Mouse (Mus musculus) hindbrain, postnatal 0 days (tissue): ENCODE measurements around the gene Prss40. TPM values are rescaled to one million over a fixed set of nuclear protein-coding genes. Genes with fewer than 3 reads are reported as not detected.

ENCODE experiments used
- ATAC-seq: fragments of 200-750 bp; cut with Nextera tagmentation; 2 replicates; pipeline ENCODE4 v1.8.0; 2017; ENCODE audit warnings: mild to moderate bottlenecking, moderate TSS enrichment, moderate library complexity
- DNase-seq: peaks from one replicate; pipeline ENCODE4 v3.0.0-alpha.2; 2015; ENCODE audit warnings: low spot score
- H3K27ac ChIP-seq: fragments of 300-500 bp; sonication (generic); 2 replicates; pipeline ENCODE4 v1.5.1; 2014; ENCODE audit warnings: mild to moderate bottlenecking
- H3K27me3 ChIP-seq: fragments of 300-500 bp; sonication (generic); 2 replicates; pipeline ENCODE4 v1.6.1; 2014; ENCODE audit warnings: low read length, mixed read lengths; ENCODE audit not compliant: insufficient read depth
- H3K36me3 ChIP-seq: fragments of 300-500 bp; sonication (generic); 2 replicates; pipeline ENCODE4 v1.6.1; 2014; ENCODE audit warnings: low read length, mixed read lengths; ENCODE audit not compliant: insufficient read depth
- H3K4me1 ChIP-seq: fragments of 300-500 bp; sonication (generic); 2 replicates; pipeline ENCODE4 v1.6.1; 2014; ENCODE audit warnings: antibody characterized with exemption, low read length, mixed read lengths; ENCODE audit not compliant: insufficient read depth
- H3K4me2 ChIP-seq: fragments of 300-500 bp; sonication (generic); 2 replicates; pipeline ENCODE4 v1.6.1; 2014; ENCODE audit warnings: low read depth, mild to moderate bottlenecking, low read length, moderate library complexity, mixed read lengths
- H3K4me3 ChIP-seq: fragments of 300-500 bp; sonication (generic); 2 replicates; pipeline ENCODE4 v1.5.1; 2014; ENCODE audit warnings: low read length
- H3K9ac ChIP-seq: fragments of 300-500 bp; sonication (generic); replicated peaks from 2 replicates; pipeline ENCODE4 v1.6.1; 2014; ENCODE audit warnings: mild to moderate bottlenecking, low read length, moderate library complexity, mixed read lengths
- H3K9me3 ChIP-seq: fragments of 300-500 bp; sonication (generic); 2 replicates; pipeline ENCODE4 v1.6.1; 2016; ENCODE audit warnings: low read length, mixed read lengths
- CTCF ChIP-seq: IDR thresholded peaks from 2 replicates; pipeline ENCODE4 v1.5.1; 2016; ENCODE audit warnings: antibody characterized with exemption, control low read depth, low read depth
- WGBS: fragments of 180-500 bp; shearing (Covaris S2); extraction: QIAGEN DNeasy Blood & Tissue Kit; methylation state at CpG from one replicate; pipeline ENCODE4 v1.1.7; 2014; 5-methylcytosine and 5-hydroxymethylcytosine counted together
- polyA plus RNA-seq: library from polyadenylated mRNA; unstranded; fragments of >200 nt; fragmentation: Nextera tagmentation; extraction: Ambion mirVana; gene quantifications from 2 replicates; pipeline ENCODE4 v1.2.1, GENCODE M21; 2015
- total RNA-seq: library from RNA; depleted of rRNA; stranded (reverse); fragments of >200 nt; gene quantifications from 2 replicates; pipeline ENCODE4 v1.2.3, GENCODE M21; 2014

The Prss40 gene
- total and polyA plus RNA-seq, 2 experiments from 2014 or later: 0.09 TPM; not detected in 1

DNA sequence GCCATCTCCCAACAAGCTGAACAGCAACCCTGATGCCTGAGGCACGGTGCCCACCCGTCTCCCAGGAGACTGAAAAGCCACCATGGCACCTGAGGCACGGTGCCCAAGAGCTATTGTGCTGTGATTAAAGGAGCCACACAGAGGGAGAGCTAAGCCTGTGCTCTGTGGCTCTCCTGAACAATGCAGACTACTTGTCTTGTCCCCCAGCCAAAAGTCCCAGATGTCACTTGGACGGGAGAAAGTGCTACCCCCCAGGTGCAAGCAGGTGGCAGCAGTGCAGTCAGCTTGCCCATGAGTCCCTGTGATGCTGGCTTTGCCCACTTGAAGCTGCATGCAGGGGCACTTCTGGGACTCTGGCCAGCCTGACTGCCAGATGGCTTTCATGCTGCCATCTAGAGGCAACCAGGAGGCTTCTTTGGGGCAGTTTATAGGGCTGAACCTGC, 23.1 kb upstream of the Prss40 start:
- Histone ChIP-seq H3K9me3 (no peaks in the 10 kb centered on the region), H3K36me3 (peaks cover 11% of the 10 kb centered on the region; the same call in 1 of the 2 replicates), H3K27me3 (no peaks in the 10 kb centered on the region; the same call in 1 of the 2 replicates), H3K4me1 (peaks cover 18% of the 10 kb centered on the region), H3K9ac (no peak overlapping the region), H3K27ac (peak overlapping the region; percentile 32; the same call in 1 of the 2 replicates), H3K4me2 (no peak overlapping the region), H3K4me3 (no peak overlapping the region)
- WGBS: 7% methylated on average over 4 of the region's 4 CpGs
- DNase-seq: peak; percentile 94
- peak; percentile 77 for TF ChIP-seq CTCF
- ATAC-seq: peak; percentile 84

DNA sequence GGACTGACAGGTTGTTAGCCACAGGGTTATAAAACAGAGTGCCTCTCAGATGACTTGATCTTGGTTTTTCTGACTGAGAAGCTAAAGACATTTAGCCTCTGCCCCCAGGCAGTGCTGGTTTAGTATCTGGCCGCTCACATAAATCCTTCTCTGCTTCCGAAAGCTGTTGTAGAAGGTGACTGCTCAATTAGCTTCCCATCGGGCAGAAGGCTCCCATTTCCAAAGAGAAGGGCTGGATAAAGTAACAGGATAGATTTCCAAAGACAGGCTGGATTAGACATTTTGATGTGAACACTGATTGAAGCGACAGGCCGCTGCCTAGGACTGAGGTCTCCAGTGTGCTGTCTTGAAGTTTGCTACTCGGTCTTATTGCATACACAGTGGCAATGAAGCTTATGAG, 21.5 kb upstream of the Prss40 start:
- TF ChIP-seq CTCF: no peak
- H3K4me3 ChIP-seq: no peak overlapping the region
- peaks cover 18% of the 10 kb centered on the region for H3K4me1 ChIP-seq
- H3K27me3 ChIP-seq: no peaks in the 10 kb centered on the region; the same call in 1 of the 2 replicates
- no peak for ATAC-seq
- H3K9me3 ChIP-seq: no peaks in the 10 kb centered on the region
- H3K9ac ChIP-seq: no peak overlapping the region
- H3K36me3 ChIP-seq: no peaks in the 10 kb centered on the region
- no peak for DNase-seq
- no peak overlapping the region for H3K27ac ChIP-seq
- peak overlapping the region; percentile 30 for H3K4me2 ChIP-seq
- WGBS: 66% methylated on average over 6 of the region's 6 CpGs

DNA sequence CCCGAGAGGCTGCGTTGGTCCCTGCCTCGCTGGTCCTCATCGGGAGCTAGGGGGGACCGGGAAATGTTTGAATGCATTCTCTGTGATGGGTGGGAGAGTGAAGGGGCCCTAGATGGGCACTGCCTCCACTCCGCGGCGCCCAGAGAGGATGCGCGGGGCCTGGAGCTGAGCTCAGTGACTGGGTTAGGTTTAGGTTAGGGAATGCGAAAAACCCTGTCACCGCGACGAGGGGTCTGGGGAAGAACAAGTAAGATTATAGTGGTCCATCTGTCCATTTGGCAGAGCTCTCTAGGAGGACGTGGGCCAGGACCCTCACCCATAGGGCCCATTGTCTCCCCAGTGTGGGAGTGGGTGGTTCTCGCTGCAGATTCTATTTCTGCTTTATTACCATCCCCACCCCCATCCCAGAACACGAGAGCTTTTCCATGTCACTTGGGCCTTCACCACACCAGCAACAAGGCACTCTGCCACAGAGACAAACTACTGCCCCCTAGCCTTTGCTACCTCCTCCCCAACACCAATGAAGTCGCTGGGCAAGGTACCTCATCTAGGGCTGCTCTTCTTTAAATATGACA, 19.1 kb upstream of the Prss40 start:
- Histone ChIP-seq H3K4me3 (peak overlapping the region; percentile 52), H3K36me3 (no peaks in the 10 kb centered on the region), H3K27me3 (no peaks in the 10 kb centered on the region; the same call in 1 of the 2 replicates), H3K27ac (peak overlapping the region; percentile 89), H3K9ac (peak overlapping the region; percentile 62), H3K9me3 (no peaks in the 10 kb centered on the region), H3K4me2 (peak overlapping the region; percentile 75), H3K4me1 (peaks cover 18% of the 10 kb centered on the region)
- ATAC-seq: peak; percentile 11
- TF ChIP-seq CTCF: peak; percentile 26; the same call in 1 of the 2 replicates
- DNase-seq: peak; percentile 49
- WGBS: 1% methylated on average over 18 of the region's 18 CpGs

DNA sequence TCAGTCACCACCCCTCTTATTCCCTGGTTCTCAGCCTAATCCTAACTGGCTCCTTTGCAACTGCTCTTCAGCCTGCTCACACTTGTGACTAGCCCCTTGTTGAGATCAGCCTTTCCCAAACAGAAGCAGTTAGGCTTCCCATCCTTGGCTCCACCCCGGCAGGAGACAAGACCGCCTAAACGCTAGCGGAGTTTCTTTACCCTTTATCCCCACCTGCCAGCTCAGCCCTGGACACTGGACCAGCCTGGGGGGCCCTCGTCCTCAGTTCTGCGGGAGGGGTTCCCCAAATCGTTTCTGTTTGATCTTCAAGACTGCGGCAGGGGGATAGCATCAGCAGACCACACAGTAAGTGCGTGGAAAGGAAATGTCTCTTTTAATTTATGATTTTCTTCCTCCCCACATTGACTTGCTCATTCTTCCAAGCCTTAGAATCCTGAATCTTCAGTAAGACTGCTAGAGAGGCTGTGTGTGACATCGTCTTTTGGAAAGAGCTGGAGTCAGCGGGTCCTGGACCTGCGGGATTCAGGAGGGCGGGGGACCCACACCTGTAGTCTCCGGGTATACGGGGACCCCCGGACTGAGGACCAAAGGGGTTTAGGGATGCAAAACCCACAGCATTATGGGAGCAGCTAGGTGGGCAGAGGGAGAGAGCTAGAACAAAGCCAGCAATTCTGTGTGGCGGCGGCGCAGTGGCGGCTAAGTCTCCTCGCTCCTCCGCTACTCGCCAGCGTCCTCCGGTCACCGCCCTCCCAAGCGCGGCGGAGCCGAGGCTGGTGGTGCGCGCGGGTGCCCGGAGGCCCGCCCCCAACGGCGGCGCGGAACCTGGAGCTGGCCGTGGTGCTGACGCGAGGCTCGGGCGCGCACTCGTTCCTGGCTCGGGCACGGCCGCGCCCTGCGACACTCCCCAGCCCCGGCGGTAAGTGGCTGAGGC, 18.4 kb upstream of the Prss40 start, which contains the start of gene Amer3:
Amer3 (plus strand) TSS at position 807 of the 931 bp plus-strand sequence.
- no peaks in the 10 kb centered on the region for H3K9me3 ChIP-seq
- H3K9ac ChIP-seq: peak within 1 kb of the TSS; percentile 62
- peaks cover 12% of the 10 kb centered on the region for H3K4me1 ChIP-seq
- no peak for TF ChIP-seq CTCF
- peak within 1 kb of the TSS; percentile 89 for H3K27ac ChIP-seq
- ATAC-seq (peak; percentile 89), DNase-seq (peak; percentile 92)
- no peaks in the 10 kb centered on the region for H3K36me3 ChIP-seq
- WGBS: under 1% methylated on average over 52 of the region's 53 CpGs
- peak within 1 kb of the TSS; percentile 75 for H3K4me2 ChIP-seq
- peak within 1 kb of the TSS; percentile 52 for H3K4me3 ChIP-seq
- no peaks in the 10 kb centered on the region; the same call in 1 of the 2 replicates for H3K27me3 ChIP-seq

DNA sequence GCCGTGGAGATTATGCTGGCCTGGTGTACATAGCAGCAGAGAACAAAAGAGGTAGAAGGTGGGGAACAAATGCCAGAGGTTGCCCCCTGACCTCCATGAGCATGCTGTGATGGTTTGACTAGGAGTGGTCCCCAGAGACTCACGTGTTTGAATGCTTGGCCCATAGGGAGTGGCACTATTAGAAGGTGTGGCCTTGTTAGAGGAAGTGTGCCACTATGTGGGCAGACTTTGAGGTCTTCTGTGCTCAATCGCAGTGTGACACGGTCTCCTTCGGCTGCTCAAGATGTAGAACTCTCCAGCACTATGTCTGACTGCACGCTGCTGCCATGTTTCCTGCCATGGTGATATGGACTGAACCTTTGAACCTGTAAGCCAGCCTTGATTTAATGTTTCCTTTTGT, 12.5 kb upstream of the Prss40 start:
- Histone ChIP-seq H3K4me1 (no peaks in the 10 kb centered on the region), H3K9me3 (no peaks in the 10 kb centered on the region), H3K4me3 (no peak overlapping the region), H3K9ac (no peak overlapping the region), H3K36me3 (no peaks in the 10 kb centered on the region), H3K27ac (no peak overlapping the region), H3K27me3 (no peaks in the 10 kb centered on the region), H3K4me2 (no peak overlapping the region)
- no peak for TF ChIP-seq CTCF
- no peak for DNase-seq
- no peak for ATAC-seq
- 82% methylated on average over 6 of the region's 6 CpGs for WGBS

DNA sequence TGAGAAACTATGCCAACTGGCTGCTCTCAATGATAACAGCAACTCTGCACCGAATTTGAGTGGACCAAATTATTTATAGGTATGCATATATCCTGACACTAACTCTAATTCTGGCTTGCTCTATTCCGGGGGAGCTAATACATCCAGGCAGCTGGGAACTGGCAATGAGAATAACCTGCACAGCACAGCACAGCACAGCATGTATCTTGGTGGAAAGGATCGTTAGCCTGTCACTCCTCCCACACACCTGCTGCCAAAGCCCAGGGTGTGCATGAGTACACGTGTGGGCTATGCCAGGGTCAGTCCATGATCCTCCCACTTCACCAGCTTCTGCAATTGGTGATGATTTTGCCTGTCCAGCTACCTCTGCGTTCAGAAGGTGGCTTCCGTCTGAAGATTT, 10.7 kb upstream of the Prss40 start:
- Histone ChIP-seq H3K4me3 (no peak overlapping the region), H3K4me1 (no peaks in the 10 kb centered on the region), H3K9ac (no peak overlapping the region), H3K27me3 (no peaks in the 10 kb centered on the region), H3K4me2 (no peak overlapping the region), H3K36me3 (no peaks in the 10 kb centered on the region), H3K27ac (no peak overlapping the region), H3K9me3 (no peaks in the 10 kb centered on the region)
- TF ChIP-seq CTCF: no peak
- DNase-seq: no peak
- 65% methylated on average over 6 of the region's 6 CpGs for WGBS
- no peak for ATAC-seq
